Mouse (Mus musculus): Measurements from ENCODE around the gene Thsd7a. TPM values are rescaled to one million over a fixed set of nuclear protein-coding genes. Genes with fewer than 3 reads are reported as not detected.

The Thsd7a gene
- 10 to 100 TPM; 10.5 to 14.3 TPM for total RNA-seq (2021)
- polyA plus RNA-seq (2012; rRNA removed): 1.5 and 1.8 TPM in 2 replicates
- long read RNA-seq, partial matches to known transcripts: 1 of 1 reads
- long read RNA-seq, other reads (novel, unspliced or antisense): 0 of 1 reads

DNA sequence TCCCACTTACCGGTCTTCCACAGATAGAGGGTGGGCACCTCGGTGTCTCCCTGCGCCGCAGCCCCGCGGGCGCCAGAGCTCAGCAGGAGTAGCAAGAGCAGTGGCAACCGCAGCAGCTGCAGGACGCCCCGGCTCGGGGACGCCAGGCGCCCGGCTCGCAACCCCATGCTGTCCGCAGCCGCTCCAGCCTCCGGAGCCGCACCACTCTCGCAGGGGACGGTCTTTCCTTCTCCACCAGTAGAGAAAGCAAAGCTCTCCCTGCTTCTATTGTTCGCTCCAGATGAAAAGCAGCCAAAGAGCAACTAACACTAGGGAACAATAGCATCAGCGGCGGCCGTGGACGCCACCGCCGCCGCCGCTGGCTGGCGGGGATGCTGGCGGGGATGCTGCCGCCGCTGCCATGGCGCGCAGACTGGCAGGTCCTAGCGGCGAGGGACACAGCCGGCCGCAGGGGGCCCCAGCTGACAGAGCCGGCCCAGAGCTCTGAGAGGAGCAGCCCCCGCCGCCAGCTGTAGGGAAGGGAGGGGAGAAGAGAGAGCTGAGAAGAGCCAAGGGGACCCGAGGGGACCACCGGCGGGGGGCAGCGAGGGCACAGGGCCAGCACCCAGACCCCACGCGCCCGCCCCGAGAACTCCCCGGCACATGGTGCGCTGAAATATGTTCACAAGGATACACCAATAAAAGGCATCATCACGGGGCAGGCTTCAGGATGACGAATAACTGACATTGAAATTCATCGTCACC lies at the start of gene Thsd7a:
Thsd7a (minus strand) TSS at position 624 of the 744 bp plus-strand sequence.
- DNase-seq: peak; percentile 77

DNA sequence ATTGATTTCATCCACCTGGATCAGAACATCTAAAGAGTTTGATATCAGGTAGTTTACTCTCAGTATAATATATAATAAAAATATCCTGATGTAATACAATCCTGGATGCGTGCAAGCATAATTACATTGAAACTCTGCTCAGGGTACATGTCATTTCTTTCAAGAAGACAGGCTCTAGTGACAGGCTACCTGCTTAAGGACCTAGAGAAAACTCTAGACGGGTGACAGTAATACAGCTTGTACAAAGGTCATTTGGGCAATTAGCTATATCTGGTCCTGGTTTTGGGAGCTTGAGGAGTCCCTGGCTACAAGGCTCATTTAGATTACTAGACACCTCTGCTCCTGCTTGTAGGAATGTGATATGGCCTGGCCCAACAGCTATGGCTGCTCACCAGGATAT lies 37.9 kb upstream of the Thsd7a start:
- no peak for DNase-seq

DNA sequence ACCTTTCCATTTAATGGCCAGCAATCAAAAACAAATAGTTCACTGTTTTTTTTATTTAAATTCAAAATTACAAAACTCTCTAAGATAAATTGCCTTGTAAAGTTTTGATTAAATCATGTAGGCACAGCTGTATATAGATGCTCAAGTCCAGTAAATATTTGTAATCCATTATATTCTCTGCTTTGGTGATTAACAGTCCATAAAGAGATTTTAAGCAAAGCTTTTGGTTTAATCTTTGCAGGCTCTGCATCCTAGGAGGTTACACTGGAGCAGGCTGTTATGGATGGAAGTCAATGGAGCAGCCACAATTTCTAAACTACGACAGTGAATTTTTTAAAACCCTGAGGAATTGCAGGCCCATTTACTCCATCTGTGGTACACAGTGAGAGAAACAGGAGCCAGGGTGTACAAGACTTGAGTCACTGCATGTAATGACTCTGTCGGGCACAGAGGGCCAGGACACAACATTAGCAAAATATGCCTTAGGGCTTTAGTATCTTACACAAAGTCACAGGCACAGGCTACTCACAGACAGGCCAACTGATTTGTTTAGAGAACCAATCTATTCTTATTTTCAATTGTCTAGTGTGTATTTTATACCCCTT lies 37.3 kb upstream of the Thsd7a start:
- no peak for DNase-seq

DNA sequence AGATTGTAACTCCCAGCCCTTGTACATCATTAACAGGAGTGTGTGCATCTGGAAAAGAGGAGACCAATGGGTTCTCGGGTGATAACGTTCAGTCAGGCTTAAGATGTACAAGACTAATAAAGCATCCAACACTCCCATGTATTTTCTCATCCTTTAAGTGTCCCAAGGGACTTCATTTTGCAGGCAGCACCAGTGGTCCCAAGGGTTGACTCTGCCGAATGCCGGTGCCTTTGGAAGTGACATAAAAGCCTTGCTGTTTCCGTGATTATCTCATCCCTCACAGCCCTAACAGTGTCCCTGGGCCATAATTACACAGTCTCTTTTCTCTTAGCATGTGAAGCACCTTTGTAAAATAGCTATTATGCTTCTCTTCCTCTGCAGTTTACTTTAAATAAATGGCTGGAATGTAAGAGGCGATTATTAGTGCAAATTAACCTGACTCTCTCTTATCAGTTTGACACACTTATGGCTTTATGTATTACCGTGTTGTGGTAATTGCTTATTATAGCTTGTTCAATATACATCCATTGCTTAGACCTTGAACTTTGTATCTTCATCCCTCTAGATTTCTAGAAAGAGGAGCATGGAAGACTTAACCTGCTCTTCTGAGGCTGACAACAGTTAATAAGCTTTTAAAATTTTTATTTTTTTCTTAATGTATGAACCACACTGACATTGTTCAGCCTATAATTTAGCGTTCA lies 35.9 kb upstream of the Thsd7a start:
- DNase-seq: no peak

DNA sequence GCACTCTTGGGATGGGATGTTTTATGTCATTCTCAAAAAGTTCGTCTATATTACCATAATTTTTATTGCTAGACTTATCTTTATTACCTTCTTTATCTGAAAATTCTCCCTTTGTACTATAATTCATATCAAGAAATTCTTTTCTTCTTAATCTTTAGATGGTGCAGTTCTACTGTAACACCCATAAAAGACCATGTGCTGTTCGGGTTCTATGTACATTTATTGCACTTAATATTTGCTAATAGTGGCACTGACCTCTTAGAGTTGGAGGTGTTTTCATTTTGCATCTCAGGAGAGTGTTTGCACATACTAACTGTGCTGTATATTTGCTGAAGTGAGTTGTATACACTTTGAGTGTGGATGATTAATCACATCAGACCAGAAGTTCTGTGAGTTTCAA lies 23.6 kb upstream of the Thsd7a start:
- DNase-seq: no peak

DNA sequence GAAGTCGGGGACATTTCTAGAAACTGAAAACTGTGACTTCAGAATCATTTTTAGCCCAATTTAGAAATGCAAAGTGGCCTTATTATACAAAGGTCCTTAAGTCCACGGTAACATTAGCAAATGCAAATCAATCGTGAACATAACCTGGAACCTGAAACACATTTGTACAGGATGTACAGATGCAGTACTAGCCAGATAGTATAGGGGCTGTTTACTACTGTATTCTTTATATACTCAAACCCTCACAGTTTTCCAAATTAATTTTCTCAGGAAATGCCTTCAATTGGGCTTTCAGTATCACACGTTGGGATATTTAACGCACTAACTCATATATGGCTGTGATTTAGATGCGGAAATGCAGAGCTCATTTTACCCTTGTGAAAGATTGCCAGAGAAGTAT lies 16.0 kb upstream of the Thsd7a start:
- DNase-seq: no peak

DNA sequence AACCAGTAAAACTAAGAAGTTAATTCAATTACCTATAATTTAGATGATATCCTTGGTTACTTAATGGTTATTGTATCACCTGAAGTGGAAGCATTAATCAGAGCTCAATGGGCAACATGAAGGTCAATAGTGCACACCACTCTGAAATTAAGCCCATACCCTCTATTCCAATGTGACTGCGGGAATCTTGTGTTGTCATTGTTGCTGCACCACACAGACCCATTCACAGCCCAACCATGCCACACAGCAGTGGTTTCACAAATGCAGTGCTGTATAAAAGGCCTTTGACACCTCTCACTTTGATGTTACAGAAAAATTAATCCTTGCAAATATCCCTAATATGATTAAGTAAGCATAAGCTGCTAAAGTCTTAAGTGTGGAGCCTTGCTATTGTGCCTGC lies 15.4 kb upstream of the Thsd7a start:
- no peak for DNase-seq

DNA sequence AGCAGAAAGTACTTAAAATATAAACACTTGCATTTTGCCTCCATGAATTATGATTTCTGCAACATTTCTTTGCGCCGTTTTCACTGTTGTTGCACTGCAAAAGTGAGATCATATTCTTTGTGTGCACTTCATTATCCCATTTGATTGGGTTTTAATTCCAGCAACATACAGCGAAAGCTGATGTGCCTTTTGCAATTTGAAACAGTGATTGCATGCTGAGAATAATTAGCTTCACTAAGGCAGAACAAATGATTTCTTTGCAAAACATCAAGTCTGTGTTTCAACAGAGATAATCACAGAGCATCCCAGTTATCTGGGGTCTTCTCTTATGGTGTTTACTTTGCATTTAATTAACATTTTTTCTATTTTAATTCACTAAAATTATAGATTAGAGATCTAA lies 14.6 kb upstream of the Thsd7a start:
- no peak for DNase-seq

DNA sequence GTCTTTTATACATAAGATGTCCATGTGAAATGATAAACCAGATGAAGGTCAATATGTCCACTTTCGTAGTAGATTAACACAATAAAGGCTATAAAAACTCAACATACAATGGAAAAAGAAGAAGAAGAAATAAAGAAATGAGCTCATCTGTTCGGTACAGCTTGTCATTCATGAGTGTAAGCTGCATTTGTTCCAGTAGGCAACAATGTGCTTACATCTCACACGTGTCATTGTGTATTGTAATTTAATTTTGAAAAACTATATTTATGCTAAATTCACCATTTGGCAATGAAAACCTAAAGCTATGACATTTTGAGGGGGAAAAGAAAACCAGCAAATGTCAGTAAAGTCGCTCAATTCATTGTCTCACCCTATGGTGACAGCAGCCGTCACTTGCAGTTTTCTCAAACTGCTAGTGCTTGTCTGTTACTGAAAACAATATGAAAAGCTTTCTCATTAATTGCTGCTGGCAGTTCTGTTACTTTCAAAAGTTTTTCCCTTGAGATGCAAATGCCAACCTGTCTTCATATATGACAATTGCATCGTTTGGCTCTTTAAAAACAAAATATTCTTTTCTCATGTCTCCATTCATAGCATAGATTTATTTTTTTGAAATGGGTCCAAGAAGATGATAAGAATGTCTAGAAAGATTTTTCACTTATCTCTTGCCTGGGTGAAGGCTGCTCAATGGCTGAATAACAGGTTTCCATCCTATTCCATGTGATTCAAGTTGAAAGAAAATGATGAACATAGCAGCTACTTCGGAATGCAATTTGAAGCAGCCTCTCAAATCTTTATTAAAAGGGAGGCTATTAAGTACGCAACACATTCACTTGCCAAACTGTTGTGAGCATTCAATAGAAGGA lies 10.4 kb upstream of the Thsd7a start:
- DNase-seq: no peak

DNA sequence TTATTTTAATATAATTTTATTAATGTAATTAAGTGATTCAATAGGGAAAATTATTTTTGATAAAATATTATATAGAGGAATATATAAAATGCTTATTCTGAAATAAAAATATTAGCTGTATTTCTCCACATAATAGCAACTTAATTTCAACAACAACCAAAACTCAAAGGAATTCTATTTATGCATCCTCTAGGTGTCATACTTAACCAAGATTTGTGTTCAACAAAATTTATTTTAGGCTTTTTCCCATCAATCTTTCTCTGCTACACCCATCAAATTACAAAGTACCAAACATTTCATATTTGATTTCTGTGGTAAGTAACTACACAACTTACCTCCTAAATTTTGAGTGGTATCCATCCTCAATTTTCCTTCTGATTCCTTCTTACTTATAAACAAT lies 3.1 kb upstream of the Thsd7a start:
- no peak for DNase-seq

DNA sequence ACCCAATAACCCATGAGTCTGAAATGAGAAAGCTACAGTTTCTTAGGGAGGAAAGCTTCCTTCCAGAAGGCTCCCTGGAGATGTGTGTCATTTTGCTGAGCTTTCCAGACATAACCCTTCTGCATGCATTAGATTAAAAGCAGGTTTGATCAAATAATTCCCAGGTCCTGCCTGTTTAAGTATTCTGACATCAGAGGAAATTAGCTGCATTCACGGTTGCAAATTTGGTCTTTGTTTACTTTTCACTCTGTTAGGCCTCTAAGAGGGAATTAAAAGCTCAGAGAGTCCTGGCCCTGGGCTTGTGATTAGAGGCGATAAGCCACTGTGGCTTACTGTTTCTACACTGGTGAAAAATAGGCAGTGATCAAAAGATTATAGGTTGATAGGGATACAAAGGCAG lies 1.2 kb upstream of the Thsd7a start:
- DNase-seq: no peak

DNA sequence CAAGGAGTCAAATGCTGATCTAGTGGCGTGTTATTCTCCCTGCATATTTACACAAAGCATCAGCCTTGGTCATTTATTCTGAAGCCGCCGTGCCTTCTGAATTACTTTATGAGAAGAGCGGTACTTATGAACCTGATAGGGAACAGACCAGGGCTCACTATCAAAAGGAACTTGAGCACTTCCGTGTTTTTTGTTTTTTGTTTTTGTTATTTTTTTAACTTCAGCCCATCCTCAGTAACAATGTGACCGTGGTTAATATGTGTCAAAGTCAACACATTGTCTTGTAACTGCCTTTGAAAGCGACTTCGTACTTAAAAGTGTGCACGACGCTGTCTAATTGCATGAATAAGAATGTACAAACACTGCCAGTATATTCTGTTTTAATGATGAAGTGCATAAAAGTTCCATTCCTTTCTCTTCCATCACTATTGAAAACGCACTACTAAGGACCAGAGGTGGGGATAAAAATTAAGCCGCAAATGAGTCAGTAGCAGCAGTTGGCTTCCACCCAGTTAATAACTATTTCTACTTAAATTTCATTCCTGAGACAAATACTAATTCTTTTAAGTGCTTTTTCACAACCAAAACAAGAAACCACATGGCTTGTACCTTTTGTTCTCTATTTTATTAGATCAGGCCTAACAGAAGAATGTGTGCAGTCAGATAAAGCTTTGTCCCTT lies 461 bp upstream of the Thsd7a start:
- no peak for DNase-seq

DNA sequence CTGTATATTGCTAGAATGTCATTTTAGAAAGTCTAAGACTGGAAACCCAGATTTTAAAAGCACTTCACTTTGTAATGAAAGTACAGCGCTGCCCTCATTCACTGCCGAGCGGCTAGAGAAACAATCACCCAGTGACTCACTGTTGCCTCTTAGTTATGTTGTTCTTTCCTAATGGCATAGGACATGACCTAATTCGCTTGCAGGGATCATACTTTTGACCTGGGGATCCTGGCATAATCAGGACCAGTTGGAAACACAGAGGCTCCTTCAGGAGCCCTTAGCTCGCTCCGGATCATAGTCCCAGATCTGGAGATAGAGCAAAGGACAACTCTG lies 790 bp downstream of the Thsd7a start:
- DNase-seq: no peak

DNA sequence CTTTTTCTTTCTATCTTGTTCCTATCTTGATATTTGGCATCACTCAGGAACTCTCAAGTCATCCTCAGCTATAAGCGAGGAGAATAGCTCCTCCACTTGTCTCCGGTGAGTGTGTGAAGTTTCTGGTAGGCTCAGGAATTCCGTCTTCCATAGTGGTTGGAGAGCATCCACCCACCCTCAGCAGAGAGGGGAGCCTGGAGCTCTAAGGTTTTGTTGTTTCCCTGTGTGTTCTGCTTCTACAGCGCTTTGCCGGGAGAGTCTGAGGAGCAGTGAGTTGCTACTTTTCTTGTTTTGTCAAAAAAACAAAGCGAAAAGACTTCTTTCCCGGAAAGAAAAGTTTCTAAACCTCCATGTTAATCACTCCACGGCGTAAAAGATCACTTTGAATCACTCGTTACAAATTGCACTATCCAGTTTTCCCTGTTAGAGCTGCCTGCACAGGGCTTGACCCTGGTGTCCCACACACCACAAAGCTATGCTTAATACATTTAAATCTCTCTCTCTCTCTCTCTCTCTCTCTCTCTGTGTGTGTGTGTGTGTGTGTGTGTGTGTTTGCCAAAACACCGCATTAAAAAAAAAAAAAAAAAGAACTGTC lies 1.3 kb downstream of the Thsd7a start:
- peak; percentile 24 for DNase-seq

DNA sequence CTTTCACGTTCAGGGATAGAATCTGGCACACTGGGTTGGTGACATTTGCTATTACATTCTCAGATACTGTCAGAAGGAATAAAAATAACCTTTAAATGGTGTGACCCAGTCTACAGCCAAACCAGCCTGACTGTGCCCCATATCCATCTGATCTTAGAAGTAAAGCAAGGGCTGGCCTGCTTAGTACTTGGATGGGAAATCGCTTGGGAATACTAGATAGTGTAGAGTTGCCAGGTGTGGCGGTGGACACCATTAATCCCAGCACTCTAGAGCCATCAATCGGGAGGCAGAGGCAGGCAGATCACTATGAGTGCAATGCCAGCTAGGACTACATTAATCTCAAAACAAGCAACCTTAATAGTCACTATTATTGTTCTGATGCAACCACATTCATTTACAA lies 6.4 kb downstream of the Thsd7a start:
- DNase-seq: no peak

DNA sequence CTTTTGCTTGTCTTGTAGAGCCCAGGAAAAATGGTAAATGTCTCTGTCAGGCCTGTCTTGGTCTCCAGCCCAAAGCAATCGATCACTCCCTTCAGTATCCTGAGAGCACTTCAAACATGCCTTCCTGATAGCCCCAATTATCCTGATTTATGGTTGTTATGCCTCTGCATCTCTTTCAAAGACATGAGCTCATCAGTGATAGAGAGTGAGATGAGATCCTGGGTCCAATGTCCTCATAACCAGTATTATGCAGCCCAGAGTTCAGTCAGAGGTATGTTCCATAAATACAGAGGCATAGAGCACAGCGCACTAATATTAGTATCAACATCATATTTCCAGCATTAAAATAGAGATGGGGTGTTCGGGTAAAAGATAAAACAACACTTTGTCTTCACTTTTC lies 15.3 kb downstream of the Thsd7a start:
- DNase-seq: no peak

DNA sequence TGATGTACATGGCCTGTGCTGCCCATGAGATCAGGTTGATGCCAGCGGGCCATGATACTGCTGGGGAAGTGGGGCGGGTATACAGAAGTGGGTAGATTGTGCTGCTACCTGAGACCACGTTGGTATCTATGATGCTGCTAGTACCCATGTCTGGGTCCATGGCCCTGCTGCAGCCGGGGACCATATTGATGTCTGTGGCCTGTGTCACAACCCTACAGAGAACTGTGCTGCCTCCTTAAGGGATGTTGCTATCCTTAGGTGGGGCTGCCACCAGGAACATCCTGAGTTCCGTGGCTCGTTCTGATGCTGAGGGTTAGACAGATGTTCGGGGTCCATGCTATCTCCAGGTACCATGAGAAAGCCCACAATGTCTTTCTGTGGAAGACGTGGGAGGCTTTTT lies 33.1 kb downstream of the Thsd7a start:
- no peak for DNase-seq

DNA sequence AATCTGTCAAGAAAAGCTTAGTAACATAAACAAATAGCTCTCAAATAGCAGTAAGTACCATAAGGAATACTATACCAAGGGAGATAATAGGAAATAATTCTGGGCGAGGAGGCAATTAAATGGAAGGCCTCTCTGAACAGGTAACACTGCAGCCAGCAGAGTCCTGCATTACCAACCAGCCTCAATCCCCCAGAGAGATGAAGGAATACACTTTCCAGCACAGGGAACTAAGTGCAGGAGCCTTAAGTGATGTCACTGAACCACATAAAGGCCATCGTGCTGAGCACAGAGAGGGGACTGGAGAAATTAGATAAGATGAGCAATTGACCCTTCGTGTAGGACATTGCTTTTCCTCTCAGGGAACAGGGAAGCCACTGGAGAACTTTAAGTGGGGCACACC lies 36.6 kb downstream of the Thsd7a start:
- no peak for DNase-seq

DNA sequence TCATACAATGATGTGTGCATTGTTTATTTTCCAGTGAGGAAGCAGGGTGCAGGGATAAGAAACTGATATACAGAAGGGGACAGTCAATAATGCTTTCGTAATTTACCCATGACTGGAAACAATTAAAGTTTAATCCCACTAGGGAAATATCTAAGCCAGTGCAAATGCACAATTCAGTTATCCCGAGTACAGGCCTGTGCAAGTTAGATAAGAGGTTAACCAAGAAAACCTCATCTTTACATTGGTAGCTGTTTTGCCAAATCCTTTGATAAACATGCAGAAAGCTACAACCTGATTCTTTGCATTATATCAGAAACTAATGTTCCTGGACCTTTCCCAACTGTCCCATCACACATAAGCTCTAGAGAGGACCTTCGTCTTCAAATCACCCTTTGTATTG lies 46.3 kb downstream of the Thsd7a start:
- no peak for DNase-seq

DNA sequence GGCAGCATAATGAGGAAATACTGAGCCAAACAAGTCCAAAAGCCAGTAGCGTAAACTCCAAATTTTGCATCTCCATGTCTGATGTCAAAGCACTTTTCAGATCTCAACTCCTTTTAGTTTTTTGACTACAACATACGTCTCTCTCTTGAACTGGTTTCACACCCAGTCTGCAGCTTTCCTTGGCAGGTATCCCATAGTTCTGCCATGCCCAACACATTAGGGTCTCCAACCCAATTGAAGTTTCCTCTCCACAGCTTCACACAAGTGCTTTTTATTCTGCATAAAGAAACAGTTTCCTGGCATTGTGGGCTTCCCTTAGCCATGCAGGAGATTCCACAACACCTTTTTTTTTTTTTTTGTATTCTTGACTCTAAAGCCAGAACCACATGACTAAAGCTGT lies 50.1 kb downstream of the Thsd7a start:
- DNase-seq: no peak

DNA sequence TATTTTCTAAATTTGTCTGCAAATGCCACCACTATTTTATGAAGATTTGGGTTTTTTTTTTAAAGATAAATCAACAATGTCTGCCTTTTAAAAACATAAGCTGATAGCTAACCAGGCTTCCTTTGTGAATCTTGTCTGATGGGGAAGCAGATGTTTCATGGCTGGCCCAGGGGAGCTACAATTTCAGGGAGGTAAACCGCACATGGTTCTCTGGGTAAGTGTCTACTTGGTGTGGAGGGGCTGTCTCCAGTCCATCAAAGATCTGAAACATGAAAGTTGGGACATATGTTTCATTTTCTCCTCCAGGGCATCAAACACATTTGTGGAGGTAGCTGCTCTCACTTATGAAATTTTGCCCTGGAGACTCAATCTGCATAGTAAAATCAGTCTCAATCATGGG lies 55.5 kb downstream of the Thsd7a start:
- no peak for DNase-seq
